Mouse (Mus musculus) right cerebral cortex, postnatal 4 days (tissue): ENCODE measurements around the gene Gm9821.
A peak's percentile ranks its signal among the peaks of the same experiment; 100 is the strongest.

Source experiments
- DNase-seq: peaks from one replicate; pipeline ENCODE4 v3.0.0-alpha.2; 2022

The Gm9821 gene

GRCm38 (mm10) chr2:91973416-91974135, 28.1 kb downstream of the Gm9821 start:
- no peak for DNase-seq

GRCm38 (mm10) chr2:91975581-91976541, 30.4 kb downstream of the Gm9821 start, which contains the start of gene Dgkz:
Dgkz (minus strand) TSS chr2:91975864.
- no peak for DNase-seq

- no peak for DNase-seq
Measured at GRCm38 (mm10) chr2:91977960-91978359, 32.5 kb downstream of the Gm9821 start.

- DNase-seq, result no peak
Measured at GRCm38 (mm10) chr2:91978547-91978946, 33.0 kb downstream of the Gm9821 start.

- DNase-seq, result no peak
Measured at GRCm38 (mm10) chr2:91980245-91980644, 34.7 kb downstream of the Gm9821 start.

GRCm38 (mm10) chr2:91980830-91981229, 35.3 kb downstream of the Gm9821 start:
- DNase-seq, result no peak

- DNase-seq, result no peak
Measured at GRCm38 (mm10) chr2:91984439-91984838, 38.9 kb downstream of the Gm9821 start.

GRCm38 (mm10) chr2:91984906-91985525, 39.5 kb downstream of the Gm9821 start:
- no peak for DNase-seq

- DNase-seq, result no peak
Measured at GRCm38 (mm10) chr2:91986071-91986470, 40.6 kb downstream of the Gm9821 start.

- DNase-seq, result peak; percentile 97
Measured at GRCm38 (mm10) chr2:91987542-91987941, 42.0 kb downstream of the Gm9821 start.

- no peak for DNase-seq
Measured at GRCm38 (mm10) chr2:91989750-91990149, 44.2 kb downstream of the Gm9821 start.

- DNase-seq, result no peak
Measured at GRCm38 (mm10) chr2:91993409-91993808, 47.9 kb downstream of the Gm9821 start.

- DNase-seq, result no peak
Measured at GRCm38 (mm10) chr2:91996006-91996405, 50.5 kb downstream of the Gm9821 start.
